Mouse (Mus musculus) liver, postnatal 0 days (tissue): ENCODE data around the gene Commd6. TPM values are rescaled to one million over a fixed set of nuclear protein-coding genes. Genes with fewer than 3 reads are reported as not detected.

Experiments
- ATAC-seq: fragments of 200-750 bp; cut with Nextera tagmentation; 2 replicates; pipeline ENCODE4 v1.8.0; 2017; ENCODE audit warnings: mild to moderate bottlenecking, moderate library complexity
- DNase-seq: peaks from one replicate; pipeline ENCODE4 v3.0.0-alpha.2; 2016
- H3K27ac ChIP-seq: fragments of 300-500 bp; sonication (generic); 2 replicates; pipeline ENCODE4 v1.5.1; 2014; ENCODE audit warnings: antibody characterized with exemption, moderate library complexity, mild to moderate bottlenecking, low read depth
- H3K27me3 ChIP-seq: fragments of 300-500 bp; sonication (generic); 2 replicates; pipeline ENCODE4 v1.6.1; 2014; ENCODE audit warnings: low read length, control low read depth, mixed read lengths; ENCODE audit not compliant: insufficient read depth
- H3K36me3 ChIP-seq: fragments of 300-500 bp; sonication (generic); replicated peaks from 2 replicates; pipeline ENCODE4 v1.6.1; 2014; ENCODE audit warnings: mild to moderate bottlenecking, control low read depth, low read length, moderate library complexity, mixed read lengths; ENCODE audit not compliant: insufficient read depth
- H3K4me1 ChIP-seq: fragments of 300-500 bp; sonication (generic); 2 replicates; pipeline ENCODE4 v1.6.1; 2014; ENCODE audit warnings: antibody characterized with exemption, mild to moderate bottlenecking, control low read depth; ENCODE audit not compliant: insufficient read depth
- H3K4me2 ChIP-seq: fragments of 300-500 bp; sonication (generic); 2 replicates; pipeline ENCODE4 v1.6.1; 2014; ENCODE audit warnings: low read depth, mild to moderate bottlenecking, low read length, moderate library complexity, mixed read lengths
- H3K4me3 ChIP-seq: fragments of 300-500 bp; sonication (generic); 2 replicates; pipeline ENCODE4 v1.5.1; 2014; ENCODE audit warnings: low read depth, low read length
- H3K9ac ChIP-seq: fragments of 300-500 bp; sonication (generic); replicated peaks from 2 replicates; pipeline ENCODE4 v1.6.1; 2014; ENCODE audit warnings: mild to moderate bottlenecking, moderate library complexity
- H3K9me3 ChIP-seq: fragments of 300-500 bp; sonication (generic); 2 replicates; pipeline ENCODE4 v1.6.1; 2016; ENCODE audit warnings: mild to moderate bottlenecking, control low read depth, low read length, mixed read lengths
- CTCF ChIP-seq: sonication (generic); IDR thresholded peaks from 2 replicates; pipeline ENCODE4 v1.5.1; 2016; ENCODE audit warnings: antibody characterized with exemption, low read depth
- EP300 ChIP-seq: IDR thresholded peaks from 2 replicates; pipeline ENCODE4 v1.6.1; 2016; ENCODE audit warnings: antibody characterized with exemption, low read depth, mild to moderate bottlenecking
- WGBS: fragments of 180-500 bp; shearing (Covaris S2); extraction: QIAGEN DNeasy Blood & Tissue Kit; methylation state at CpG from one replicate; pipeline ENCODE4 v1.1.7; 2014; ENCODE audit not compliant: insufficient replicate concordance; 5-methylcytosine and 5-hydroxymethylcytosine counted together
- polyA plus RNA-seq: library from polyadenylated mRNA; unstranded; fragments of >200 nt; fragmentation: Nextera tagmentation; extraction: Ambion mirVana; gene quantifications from 2 replicates; pipeline ENCODE4 v1.2.1, GENCODE M21; 2015

Commd6 gene
- polyA plus RNA-seq, 1 experiment from 2014 or later, result 53.8 TPM

- no peaks in the 10 kb centered on the region for H3K27me3 ChIP-seq
- H3K4me1 ChIP-seq, result no peaks in the 10 kb centered on the region
- 38% methylated on average over 9 of the region's 9 CpGs for WGBS
- no peak overlapping the region for H3K9ac ChIP-seq
- H3K9me3 ChIP-seq, result no peaks in the 10 kb centered on the region
- TF ChIP-seq EP300 (no peak), CTCF (no peak)
- H3K4me2 ChIP-seq, result no peak overlapping the region
- no peak overlapping the region for H3K27ac ChIP-seq
- no peak overlapping the region for H3K4me3 ChIP-seq
- ATAC-seq (no peak), DNase-seq (no peak)
- no peaks in the 10 kb centered on the region for H3K36me3 ChIP-seq
These were observed 24.3 kb downstream of the Commd6 start for GRCm38 (mm10) chr14:101616178-101616577.

GRCm38 (mm10) chr14:101613206-101613605, 27.3 kb downstream of the Commd6 start:
- no peaks in the 10 kb centered on the region for H3K9me3 ChIP-seq
- H3K9ac ChIP-seq, result no peak overlapping the region
- WGBS, result 38% methylated on average over 1 of the region's 1 CpGs
- peaks cover 3% of the 10 kb centered on the region; the same call in 1 of the 2 replicates for H3K4me1 ChIP-seq
- TF ChIP-seq CTCF, result no peak
- no peak for TF ChIP-seq EP300
- H3K36me3 ChIP-seq, result no peaks in the 10 kb centered on the region
- H3K4me3 ChIP-seq, result no peak overlapping the region
- H3K27me3 ChIP-seq, result peaks cover 5% of the 10 kb centered on the region
- no peak for ATAC-seq
- DNase-seq, result no peak
- H3K4me2 ChIP-seq, result no peak overlapping the region
- H3K27ac ChIP-seq, result no peak overlapping the region

- peaks cover 16% of the 10 kb centered on the region for H3K27me3 ChIP-seq
These were observed 29.8 kb downstream of the Commd6 start for GRCm38 (mm10) chr14:101610701-101611100.

GRCm38 (mm10) chr14:101608519-101609368, 31.7 kb downstream of the Commd6 start, which contains the start of gene Tbc1d4:
Gene Tbc1d4 (minus strand): TSS chr14:101609191.
- peak within 1 kb of the TSS; percentile 61 for H3K9ac ChIP-seq
- no peaks in the 10 kb centered on the region for H3K9me3 ChIP-seq
- ATAC-seq, result peak; percentile 82
- under 1% methylated on average over 59 of the region's 62 CpGs for WGBS
- H3K4me2 ChIP-seq, result peak within 1 kb of the TSS; percentile 84
- no peak within 1 kb of the TSS for H3K27ac ChIP-seq
- peaks cover 5% of the 10 kb centered on the region; the same call in 1 of the 2 replicates for H3K4me1 ChIP-seq
- H3K4me3 ChIP-seq, result peak within 1 kb of the TSS; percentile 69
- peak; percentile 67 for DNase-seq
- peaks cover 16% of the 10 kb centered on the region for H3K27me3 ChIP-seq
- H3K36me3 ChIP-seq, result no peaks in the 10 kb centered on the region
- TF ChIP-seq CTCF (peak; percentile 69), EP300 (no peak)

More at GRCm38 (mm10) chr14:101610701-101611100, 29.8 kb downstream of the Commd6 start:
- no peak overlapping the region for H3K27ac ChIP-seq
- H3K4me3 ChIP-seq, result no peak overlapping the region
- ATAC-seq (no peak), DNase-seq (no peak)
- no peak overlapping the region for H3K9ac ChIP-seq
- no peak for TF ChIP-seq CTCF
- no peak for TF ChIP-seq EP300
- no peaks in the 10 kb centered on the region for H3K9me3 ChIP-seq
- no peak overlapping the region for H3K4me2 ChIP-seq
- H3K36me3 ChIP-seq, result no peaks in the 10 kb centered on the region
- WGBS, result 69% methylated on average over 10 of the region's 10 CpGs
- peaks cover 5% of the 10 kb centered on the region; the same call in 1 of the 2 replicates for H3K4me1 ChIP-seq

GRCm38 (mm10) chr14:101607631-101608518, 32.6 kb downstream of the Commd6 start:
- DNase-seq (peak; percentile 22), ATAC-seq (peak; percentile 37)
- TF ChIP-seq EP300 (no peak), CTCF (no peak)
- Histone ChIP-seq H3K36me3 (no peaks in the 10 kb centered on the region), H3K9ac (peak overlapping the region; percentile 61), H3K27me3 (peaks cover 16% of the 10 kb centered on the region), H3K4me2 (peak overlapping the region; percentile 84), H3K4me3 (peak overlapping the region; percentile 69), H3K4me1 (peaks cover 5% of the 10 kb centered on the region; the same call in 1 of the 2 replicates), H3K9me3 (no peaks in the 10 kb centered on the region), H3K27ac (no peak overlapping the region)
- 1% methylated on average over 51 of the region's 62 CpGs for WGBS

- DNase-seq, result no peak
- no peaks in the 10 kb centered on the region for H3K36me3 ChIP-seq
- H3K4me3 ChIP-seq, result no peak overlapping the region
- WGBS, result 56% methylated on average over 2 of the region's 2 CpGs
- no peak overlapping the region for H3K27ac ChIP-seq
- peaks cover 16% of the 10 kb centered on the region for H3K27me3 ChIP-seq
- ATAC-seq, result no peak
- H3K4me1 ChIP-seq, result peaks cover 5% of the 10 kb centered on the region; the same call in 1 of the 2 replicates
- H3K9ac ChIP-seq, result no peak overlapping the region
- TF ChIP-seq CTCF (peak; percentile 38), EP300 (no peak)
- no peak overlapping the region for H3K4me2 ChIP-seq
- no peaks in the 10 kb centered on the region for H3K9me3 ChIP-seq
These were observed 34.6 kb downstream of the Commd6 start for GRCm38 (mm10) chr14:101605843-101606242.
